Mouse (Mus musculus): ENCODE results near the gene Noxo1.
"Not testable (repeated sequence)": the region's sequence is repeated elsewhere in the genome, so short reads cannot be mapped to it uniquely, and the experiment has no call there.

The Noxo1 gene

DNA sequence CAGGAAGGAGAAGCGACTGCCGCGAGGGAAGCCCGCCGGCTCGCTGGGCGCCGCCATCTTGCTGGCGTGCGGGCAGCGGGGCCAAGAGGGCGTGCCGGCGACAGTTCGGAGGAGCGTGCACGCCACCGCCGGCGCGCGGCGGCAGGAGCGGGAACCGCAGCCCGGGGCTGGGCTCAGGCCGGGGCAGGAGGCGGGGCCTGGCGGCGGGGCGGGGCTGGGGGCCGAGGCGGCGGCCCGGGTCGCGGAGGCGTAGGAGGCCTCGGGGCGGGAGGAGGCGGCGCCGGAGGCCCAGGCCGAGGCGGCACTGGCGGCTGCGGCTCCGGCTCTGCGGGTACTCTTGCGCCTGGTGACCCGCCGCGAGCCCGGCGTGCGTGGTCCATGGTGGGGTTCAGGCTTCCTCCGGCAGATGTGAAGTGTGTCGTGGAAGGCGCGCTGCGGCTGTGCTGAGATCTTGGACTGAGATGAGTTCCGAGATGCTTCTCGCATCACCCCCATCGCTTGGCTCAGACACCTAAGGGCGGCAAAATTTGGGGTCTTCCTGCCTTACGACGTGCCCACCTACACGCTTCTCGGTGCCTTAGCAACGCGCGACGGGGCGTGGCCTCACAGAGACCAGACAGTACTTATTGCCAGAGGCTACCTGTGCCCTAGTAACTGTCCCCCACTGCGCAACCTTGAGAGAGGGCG lies at the start of gene Noxo1, which contains the start of gene Gfer:
Noxo1 (plus strand) TSS at position 224 of the 687 bp plus-strand sequence.
Gfer (minus strand) TSS at position 146 of the 687 bp plus-strand sequence.
- in situ Hi-C loops (cut with MseI, MboI): no loop called here

DNA sequence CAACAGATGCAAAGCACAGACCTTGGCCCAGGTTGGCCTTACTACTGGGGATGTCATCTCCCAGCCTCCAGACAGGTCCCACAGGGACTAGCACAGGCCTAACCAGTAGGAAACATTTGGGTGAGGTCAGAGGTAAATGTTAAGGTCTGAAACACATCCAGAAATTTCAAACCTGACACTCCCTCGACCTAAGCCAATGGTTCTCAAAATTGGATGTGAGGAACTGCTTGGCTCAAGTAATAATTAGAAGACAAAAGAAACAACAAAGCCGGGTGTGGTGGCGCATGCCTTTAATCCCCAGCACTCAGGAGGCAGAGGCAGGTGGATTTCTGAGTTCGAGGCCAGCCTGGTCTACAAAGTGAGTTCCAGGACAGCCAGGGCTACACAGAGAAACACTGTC lies 49.7 kb upstream of the Noxo1 start:
- in situ Hi-C loops (cut with MseI, MboI): no loop called here

DNA sequence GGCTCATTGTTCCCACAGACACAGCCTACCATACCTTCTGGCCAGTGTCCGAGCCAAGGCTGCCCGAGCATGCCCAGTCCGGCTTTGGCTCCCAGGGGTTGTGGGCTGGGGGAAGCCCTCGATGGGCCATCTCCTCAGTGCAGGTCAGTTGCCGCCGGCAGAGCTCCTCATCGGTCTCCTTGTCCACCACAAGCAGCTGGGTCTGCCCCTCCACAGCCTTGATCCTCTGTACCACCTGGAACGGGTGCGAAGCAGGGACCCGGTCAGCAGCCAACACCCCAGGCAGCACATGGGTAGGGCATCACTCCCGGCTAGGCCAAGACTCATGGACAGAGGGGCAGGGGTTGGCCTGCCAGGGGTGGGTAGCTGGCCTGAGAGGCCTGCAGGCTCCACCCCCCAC lies 48.5 kb upstream of the Noxo1 start:
- in situ Hi-C loops (cut with MseI, MboI): no loop called here

DNA sequence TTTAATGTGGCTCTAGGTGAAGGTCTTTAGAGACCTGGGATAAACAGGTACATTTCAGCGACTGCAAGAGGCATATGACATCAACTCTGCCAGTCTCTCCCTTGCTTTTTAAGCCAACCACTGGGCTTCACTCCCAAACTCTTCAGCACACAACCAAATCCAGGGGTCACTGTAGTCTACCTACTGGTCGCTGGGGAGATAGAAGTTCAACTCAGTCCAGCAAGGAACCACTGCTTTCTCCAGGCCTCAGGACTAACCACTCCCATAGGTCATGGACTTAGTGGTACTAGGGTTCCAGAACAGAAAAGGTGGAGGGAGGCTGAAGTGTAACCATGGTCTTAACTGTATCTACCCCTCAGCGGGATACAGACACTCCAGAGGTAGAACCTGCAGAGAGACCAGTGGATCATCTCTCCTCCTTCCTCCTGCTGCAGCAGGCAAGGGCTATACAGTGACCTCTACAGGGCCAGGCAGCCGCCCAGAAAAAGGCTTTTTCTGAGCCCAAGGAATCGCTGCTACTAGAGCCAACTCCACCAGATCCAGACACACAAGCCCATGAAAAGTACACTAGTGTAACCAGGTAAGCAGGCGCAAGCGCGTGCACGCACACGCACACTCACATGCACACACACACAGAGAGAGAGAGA lies 47.2 kb upstream of the Noxo1 start:
- in situ Hi-C loops (cut with MseI, MboI): no loop called here

DNA sequence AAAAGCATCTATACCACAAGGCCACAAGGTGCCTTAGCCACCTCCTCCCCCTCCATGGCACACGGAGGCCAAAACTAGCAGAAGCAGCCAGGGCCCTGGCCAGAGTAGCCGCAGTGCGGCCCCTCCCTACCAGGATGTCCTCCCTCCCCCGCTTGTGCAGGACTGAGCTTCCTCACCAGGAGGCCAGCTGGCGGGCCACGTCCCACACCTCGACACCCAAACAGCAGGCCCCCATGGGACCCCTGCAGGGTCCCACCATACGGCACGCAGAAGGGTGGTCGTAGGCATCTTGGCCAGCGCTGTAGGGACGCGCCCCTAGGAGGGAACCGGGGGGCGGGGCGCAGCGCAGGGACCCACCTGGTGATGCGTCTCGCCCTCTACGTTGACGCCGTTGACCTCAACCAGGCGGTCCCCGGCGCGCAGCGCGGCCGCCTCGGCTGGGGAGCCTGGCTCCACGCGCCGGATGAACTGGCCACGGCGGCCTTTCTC lies 46.4 kb upstream of the Noxo1 start:
- in situ Hi-C loops (cut with MseI, MboI): loop anchor here in 1 of 2 experiments (10.0 kb wide), 1 partner anchor 105 kb away; the partner anchor contains the start of gene Pkd1

DNA sequence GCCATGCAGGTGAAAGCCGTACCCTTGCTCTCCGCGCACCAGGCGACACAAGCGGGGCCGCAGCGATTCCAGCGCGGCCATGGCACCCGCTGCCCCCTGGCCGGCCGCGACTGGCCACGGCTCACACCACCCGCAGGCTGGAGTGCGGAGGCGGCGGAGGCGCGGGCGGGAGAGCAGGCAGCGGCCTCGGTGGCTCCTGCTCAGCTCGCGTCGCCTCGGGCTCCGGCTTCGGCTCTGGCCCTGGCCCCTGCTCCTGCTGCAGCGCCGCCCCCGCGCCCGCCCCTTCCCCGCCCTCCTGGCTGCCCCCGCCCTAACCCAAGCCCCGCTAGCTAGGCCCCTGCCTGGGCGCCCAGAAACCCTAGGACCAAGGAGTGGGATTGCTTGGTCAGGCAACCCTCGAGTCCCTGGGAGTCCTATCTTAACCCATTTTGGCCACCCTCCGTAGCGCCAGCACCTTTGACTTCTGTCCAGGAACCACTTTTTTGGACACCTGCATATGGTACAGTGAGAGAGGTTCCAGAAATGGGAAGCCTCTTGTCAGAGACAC lies 45.9 kb upstream of the Noxo1 start, which contains the start of gene Slc9a3r2:
Slc9a3r2 (minus strand) TSS at position 258 of the 547 bp plus-strand sequence.
- in situ Hi-C loops (cut with MseI, MboI): loop anchor here in 1 of 2 experiments (10.0 kb wide), 1 partner anchor 105 kb away; the partner anchor contains the start of gene Pkd1

DNA sequence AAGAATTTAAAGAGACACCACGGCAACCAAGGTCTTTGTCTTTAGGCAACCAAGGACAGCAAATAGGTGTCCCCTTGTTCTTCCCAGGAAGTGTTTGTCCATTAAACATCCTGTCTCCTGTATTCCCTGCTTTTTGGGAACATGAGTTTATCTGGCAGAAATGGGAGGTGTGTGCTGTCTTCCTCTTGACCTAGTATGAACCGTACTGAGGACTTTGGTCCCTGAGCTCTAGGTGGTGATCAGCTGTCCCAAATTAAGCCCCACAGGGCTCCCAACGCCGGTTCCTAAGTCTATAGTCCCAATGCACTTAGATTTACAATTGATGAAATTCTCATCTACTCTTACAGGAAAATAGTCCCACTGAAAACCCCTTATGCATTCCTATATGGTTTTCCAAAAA lies 45.3 kb upstream of the Noxo1 start:
- in situ Hi-C loops (cut with MseI, MboI): loop anchor here in 1 of 2 experiments (10.0 kb wide), 1 partner anchor 106 kb away; the partner anchor contains the start of gene Pkd1

DNA sequence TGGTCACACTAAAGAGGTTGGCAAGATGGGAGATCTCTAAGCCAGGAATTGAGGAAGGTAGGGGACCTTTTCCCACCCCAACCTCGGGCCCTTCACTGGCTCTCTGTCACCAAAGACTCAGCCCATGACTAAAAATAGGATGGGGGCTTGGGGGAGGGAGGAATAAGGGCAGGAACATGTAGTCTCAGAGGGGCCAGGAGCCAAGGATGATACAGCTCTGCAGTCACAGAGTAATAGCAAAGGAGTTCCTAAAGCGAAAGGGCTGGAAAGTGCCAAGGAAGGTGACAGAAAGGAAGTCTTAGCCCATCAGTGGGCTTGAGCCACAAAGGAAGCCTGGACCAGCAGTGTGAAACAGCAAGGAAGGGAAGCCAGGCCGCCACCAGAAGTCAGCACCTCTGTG lies 44.2 kb upstream of the Noxo1 start:
- in situ Hi-C loops (cut with MseI, MboI): loop anchor here in 1 of 2 experiments (10.0 kb wide), 1 partner anchor 107 kb away; the partner anchor contains the start of gene Pkd1

DNA sequence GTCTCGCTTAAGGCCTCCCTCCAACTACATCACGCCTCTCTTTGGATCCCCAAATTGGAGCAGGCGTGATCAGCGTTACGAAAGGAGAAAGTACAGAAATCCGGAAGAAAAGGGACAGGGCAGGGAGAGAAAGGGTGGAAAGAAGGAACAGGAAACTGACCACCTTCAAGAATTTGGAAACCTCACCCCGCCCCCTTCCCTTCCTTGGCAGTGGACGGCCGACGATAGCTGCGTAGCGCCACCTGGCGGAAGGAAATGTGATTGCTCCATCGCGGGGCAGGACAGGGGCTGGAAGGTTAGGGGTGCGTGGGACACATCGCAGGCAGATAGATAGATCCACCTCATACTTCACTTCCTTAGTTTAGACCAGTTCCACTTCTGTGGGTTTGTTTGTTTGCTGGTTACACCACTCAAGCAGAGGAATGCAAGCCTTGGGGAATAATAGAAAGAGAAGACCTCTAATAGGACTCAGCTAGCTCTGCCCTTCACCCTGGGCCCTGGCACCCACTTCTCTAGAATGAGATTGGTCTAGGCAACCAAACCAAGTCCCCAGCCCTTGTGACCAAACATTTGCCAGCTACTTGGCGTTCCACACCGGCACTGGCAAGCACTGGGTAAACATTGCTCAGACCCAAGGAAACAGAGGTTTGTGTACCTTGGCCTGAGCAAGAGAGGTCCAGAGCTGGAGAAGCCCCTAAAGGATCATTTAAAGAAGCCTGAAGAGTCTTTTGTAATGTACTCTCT lies 41.9 kb upstream of the Noxo1 start:
- in situ Hi-C loops (cut with MseI, MboI): loop anchor here in 1 of 2 experiments (10.0 kb wide), 1 partner anchor 109 kb away; the partner anchor contains the start of gene Pkd1

DNA sequence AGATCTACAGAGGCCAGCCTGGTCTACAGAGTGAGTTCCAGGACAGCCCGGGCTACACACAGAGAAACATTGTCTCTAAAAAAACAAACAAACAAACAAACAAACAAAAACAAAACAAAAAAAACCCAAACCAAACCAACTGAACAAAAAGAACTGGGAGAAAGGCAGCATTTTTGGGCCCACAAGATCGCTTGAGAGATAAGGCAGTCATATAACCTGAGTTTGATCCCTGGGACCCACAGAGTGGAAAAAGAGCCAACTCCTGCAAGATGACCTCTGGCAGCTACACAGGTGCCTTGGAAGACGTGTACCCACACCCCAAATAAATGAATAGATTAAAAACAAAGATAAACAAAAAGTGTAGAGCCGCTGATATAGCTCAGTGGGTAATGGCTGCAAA lies 41.1 kb upstream of the Noxo1 start:
- in situ Hi-C loops (cut with MseI, MboI): loop anchor here (5.0 to 10.0 kb wide), 2 partner anchors 108 to 110 kb away; partner anchors contain the start of gene Pkd1 (in 2 of the 2)

DNA sequence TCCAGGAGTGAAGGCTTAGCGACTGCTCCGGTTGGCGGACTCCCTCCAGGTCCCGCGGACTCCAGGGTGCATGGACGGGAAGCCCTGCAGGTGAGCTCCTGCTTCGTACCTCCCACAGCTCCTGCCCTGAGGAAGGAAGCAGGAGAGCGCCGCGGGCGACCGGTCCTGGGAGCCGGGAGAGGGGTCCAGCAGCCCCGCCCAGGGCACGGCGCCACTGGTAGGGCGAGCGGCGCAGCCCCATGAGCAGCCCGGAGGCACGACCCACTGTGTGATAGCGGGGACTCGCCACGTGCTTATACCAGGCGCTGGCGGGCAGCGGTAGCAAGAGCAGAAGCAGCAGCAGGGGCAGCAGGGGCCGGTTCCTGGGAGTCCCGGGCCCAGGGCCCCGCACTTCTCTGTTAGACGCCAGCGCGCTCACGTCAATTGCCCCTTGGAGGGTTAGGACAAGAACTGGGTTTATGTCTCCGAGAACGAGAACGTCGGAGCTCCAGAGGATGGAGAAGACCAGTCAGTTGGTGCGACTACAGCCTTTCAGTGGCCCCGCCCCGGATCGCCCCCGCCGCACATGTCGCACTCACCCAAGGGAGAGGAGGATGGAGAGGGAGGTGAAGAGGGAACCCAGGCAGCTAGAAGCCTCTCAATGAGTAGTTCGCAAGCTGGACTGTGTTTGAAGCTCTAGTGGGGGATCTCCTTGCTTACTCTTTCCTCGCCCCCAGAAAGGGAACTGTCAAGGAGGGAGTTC lies 37.8 kb upstream of the Noxo1 start, which contains the start of gene Npw:
Npw (minus strand) TSS at position 441 of the 742 bp plus-strand sequence.
- in situ Hi-C loops (cut with MseI, MboI): loop anchor here (5.0 to 10.0 kb wide), 2 partner anchors 111 to 113 kb away; partner anchors contain the start of gene Pkd1 (in 2 of the 2)

DNA sequence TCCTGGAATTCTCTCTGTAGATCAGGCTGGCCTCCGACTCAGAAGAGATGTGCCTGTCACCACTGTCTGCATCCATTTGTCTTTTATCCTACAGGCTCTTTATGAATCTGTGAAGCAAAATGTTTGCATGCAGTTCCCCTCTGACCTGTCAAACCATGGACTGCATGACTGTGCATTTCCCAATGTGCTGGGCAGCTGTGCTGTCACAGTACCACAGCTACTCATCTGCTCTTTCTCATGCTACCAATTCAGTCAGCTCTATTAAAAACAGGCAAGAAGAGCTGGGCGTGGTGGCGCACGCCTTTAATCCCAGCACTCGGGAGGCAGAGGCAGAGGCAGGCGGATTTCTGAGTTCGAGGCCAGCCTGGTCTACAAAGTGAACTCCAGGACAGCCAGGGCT lies 29.0 kb upstream of the Noxo1 start:
- in situ Hi-C loops (cut with MseI, MboI): not testable (repeated sequence)

DNA sequence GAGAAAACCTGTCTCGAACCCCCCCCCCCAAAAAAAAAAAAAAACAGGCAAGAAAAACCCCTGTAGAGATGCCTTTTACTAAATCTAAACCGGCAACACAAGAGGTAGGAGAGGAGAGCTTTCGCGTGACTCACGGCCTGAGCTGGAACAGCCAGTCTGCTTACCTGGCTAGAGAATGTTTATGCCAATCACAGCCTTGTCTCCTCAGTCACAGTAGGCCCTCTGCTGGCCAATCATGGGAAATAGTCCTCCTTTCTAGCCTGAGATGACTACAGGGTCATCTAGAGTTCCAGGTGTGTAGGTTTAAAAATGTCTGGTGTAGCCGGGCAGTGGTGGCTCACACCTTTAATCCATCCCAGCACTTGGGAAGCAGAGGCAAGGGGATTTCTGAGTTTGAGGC lies 28.6 kb upstream of the Noxo1 start:
- in situ Hi-C loops (cut with MseI, MboI): no loop called here

DNA sequence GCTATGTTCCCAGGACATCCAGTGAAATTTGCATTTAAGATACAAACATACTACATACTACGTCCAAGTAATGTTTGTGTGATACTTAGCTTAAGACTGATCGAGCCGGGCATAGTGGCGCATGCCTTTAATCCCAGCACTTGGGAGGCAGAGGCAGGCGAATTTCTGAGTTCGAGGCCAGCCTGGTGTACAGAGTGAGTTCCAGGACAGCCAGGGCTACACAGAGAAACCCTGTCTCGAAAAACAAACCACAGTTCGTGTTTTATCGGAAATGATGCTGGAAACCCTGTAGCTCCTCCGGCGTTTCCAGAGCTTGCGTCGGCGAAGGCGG lies 26.9 kb upstream of the Noxo1 start:
- in situ Hi-C loops (cut with MseI, MboI): not testable (repeated sequence)

DNA sequence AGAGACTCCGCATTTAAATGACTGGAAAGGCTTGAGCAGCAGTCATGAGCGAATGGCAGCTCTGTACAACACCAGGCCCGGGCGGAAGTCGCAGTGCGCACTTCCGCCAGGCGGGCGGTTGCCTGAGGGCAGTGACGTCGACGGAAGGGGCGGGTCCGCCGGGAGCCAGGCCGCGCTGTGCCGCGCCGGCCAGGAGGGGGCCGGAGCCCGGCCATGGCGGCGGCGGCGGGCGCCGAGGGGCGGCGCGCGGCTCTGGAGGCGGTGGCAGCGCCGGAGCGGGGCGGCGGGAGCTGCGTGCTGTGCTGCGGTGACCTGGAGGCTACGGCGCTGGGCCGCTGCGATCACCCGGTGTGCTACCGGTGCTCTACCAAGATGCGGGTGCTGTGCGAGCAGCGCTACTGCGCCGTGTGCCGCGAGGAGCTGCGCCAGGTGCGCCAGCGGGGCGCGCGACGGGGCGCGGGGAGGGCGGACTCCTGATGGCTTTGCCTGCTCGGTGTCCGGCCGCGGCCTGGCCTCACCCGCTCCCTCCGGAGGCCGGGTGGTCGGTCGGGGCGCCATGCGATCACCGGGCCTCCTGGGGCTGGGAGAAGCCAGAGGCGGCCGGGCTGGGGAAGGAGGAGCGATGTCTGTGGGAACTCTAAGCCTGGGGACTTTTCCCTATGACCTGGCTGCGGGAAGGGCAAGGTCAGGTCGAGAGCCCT lies 26.3 kb upstream of the Noxo1 start, which contains the start of gene Zfp598:
Zfp598 (plus strand) TSS at position 143 of the 701 bp plus-strand sequence.
- in situ Hi-C loops (cut with MseI, MboI): no loop called here

DNA sequence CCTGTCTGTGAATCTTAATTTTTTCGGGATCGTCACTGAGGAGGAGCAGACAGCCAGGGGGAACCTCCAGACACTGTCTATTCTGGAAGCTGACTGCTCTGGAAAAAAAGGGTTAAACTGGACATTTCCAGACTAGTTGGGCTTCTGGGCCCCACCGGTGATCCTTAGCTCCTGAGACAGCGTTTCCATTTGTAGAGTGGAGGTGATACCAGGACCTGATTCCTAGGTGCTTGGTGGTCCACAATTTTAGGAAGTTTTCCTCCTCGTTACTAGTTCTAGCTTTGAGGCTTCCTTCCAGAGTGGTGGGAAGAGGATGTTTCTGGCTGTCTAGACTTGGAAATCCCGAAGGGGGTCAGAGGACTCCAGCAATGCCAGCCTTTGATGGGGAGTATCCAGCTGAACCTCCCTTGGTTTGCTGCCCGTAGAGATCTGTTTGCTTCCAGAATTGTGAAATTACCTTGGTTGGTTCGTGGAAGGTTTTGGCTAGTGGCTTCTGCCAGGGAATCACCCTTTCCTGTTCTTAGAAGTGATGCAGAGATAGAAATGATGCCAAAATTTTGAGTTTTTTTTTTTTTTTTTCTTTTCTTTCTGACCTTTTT lies 25.7 kb upstream of the Noxo1 start:
- in situ Hi-C loops (cut with MseI, MboI): no loop called here

DNA sequence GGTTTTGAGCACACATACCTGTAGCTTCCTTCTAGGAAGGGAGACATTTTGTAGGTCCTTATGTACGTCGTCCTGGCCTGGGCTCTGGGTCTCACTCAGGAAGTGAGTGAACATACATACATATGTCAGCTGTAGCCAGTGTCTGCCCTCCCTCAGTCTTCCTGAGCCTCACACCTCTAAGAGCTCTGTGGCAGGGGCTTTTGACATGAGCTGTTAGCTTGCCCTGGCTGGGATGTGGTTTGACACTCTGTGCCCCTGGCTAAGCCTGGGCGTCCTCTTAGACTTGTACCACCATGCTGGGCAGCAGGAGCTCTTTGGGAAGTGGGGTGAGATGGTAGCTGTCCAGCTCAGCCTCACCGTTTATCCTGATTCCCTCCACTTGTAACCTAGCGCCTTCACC lies 24.7 kb upstream of the Noxo1 start:
- in situ Hi-C loops (cut with MseI, MboI): no loop called here

DNA sequence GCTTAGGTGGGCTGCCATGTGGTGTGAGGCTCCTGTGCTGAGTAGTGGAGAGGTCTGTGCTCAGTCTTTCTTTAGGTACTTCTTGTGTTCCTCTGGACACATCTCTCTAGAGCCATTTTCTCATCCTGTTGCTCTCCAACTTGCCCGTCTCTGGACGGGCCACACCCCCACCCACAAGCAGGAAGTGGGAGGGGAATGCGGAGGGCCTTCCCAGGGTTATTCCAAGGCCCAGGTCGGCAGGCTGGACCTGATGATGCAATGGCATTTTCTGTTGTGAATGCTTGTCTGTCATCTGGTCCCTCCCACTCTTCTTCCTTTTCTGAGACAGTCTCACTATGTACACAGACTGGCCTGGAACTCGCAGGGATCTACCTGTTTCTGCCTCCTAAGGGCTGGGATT lies 23.9 kb upstream of the Noxo1 start:
- in situ Hi-C loops (cut with MseI, MboI): no loop called here

DNA sequence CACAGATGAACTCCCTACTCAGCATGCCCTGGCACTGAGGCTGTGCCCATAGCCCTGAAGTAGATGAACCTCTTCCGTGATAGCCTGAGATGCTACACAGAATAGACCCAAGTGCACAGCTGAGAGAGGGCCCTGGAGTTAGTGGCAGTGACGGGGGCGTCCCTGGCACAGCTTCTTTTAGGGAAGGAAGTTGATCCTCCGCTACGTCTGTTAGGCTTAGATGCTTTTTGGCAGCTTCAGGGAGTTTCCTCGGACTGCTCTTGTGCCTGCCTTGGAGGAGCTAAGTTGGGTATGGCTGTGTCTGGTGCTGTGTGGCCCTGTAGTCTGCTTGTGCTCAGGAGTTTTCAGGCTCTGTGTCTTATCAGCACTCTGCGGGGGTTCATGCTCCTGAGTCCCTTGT lies 21.8 kb upstream of the Noxo1 start:
- in situ Hi-C loops (cut with MseI, MboI): no loop called here

DNA sequence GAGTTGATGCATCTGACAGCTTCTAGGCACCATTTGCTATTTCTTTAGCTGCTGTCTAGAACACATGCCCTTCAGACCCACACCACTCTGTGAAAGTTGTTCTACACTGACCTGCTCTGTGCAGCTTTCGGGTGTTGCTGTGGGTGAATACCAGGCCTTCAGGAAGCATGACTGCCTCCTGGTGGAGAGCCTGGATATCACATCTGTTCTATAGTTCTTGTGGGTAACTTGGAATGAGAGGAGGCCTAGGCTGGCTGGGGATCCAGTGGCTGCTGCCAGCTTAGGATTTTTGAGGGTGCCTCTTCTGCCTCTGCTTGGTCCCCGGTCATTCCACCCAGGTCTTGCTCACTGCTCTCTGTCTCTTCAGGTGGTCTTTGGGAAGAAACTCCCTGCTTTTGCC lies 19.8 kb upstream of the Noxo1 start:
- in situ Hi-C loops (cut with MseI, MboI): no loop called here
